Mouse (Mus musculus): ENCODE results near the gene Tent5b. TPM values are rescaled to one million over a fixed set of nuclear protein-coding genes. Genes with fewer than 3 reads are reported as not detected.
"Not testable (repeated sequence)": the region's sequence is repeated elsewhere in the genome, so short reads cannot be mapped to it uniquely, and the experiment has no call there.

Tent5b gene
- total RNA-seq, 2 experiments from 2014 or later = 1.9 to 3.1 TPM

DNA sequence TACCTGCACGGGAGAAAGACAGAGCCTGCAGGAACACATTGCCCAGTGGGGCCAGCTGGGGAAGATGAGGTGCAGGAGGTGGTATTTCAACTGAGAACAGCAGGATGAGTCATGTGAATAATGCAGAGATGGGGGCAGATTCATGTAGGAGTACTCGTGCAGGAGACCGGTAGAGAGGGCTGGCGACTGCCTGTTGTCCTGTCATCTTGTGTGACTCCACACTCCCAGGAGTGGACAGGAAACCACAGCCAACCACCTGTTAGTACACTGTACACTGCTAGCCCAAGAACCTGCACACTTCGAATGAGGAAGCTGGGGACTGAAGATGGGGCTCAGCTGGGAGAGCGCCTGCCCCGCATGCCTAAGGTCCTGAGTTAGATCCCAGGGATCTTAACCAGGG, 21.6 kb downstream of the Tent5b start:
- DNase-seq = no peak

- DNase-seq = no peak
Measured at GRCm38 (mm10) chr4:133504300-133504699, 24.4 kb downstream of the Tent5b start.

GRCm38 (mm10) chr4:133504755-133505485, 25.0 kb downstream of the Tent5b start:
- no peak for DNase-seq

- no peak for DNase-seq
Measured at GRCm38 (mm10) chr4:133506573-133506972, 26.6 kb downstream of the Tent5b start.

GRCm38 (mm10) chr4:133508990-133509389, 29.1 kb downstream of the Tent5b start:
- no peak for DNase-seq

DNA sequence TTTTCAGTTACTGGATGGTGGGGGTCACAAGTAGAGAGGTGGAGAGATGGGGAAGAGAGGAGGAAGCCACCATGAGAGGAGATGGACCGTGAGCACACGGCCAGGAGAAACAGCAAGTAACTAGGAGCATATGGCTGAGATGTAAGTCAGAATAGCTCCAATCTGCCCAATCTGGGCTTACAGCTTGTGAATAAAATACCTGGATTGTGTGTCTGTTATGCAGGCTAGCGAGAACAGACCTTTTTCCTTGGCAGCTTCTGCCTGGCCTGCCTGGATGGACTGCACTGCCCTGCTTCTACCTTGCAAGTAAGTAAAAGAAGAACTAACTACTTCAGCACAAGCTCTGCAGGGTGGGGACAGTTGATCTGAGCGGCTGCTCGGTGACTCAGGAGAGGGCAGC, 31.1 kb downstream of the Tent5b start:
- DNase-seq = no peak

GRCm38 (mm10) chr4:133512511-133512910, 32.6 kb downstream of the Tent5b start:
- DNase-seq = not testable (repeated sequence)

DNA sequence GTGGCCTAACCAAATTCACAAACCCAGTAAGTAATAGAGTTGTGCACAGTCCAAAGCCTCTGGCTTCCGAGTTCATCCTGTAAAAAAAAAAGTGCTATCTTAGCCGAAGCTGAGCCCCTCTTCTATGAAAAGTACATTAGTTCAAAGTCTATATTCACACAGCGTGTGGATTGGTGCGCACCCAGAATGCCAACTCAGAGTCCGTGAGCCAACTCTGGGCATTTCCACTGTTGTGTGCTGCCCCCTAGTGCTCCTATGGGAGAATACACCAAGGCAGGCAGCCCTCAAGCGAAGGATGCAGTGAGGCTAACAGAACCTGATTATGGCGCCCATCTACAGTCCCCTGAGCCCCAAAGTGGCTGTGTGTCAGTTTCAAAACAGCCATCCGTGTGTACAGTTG, 33.0 kb downstream of the Tent5b start:
- DNase-seq = peak; percentile 80

GRCm38 (mm10) chr4:133518601-133519368, 38.9 kb downstream of the Tent5b start, which contains the start of gene Kdf1:
Gene Kdf1 (plus strand): TSS chr4:133518963.
- DNase-seq = no peak

- DNase-seq = no peak
Measured at GRCm38 (mm10) chr4:133519369-133519665, 39.4 kb downstream of the Tent5b start.

DNA sequence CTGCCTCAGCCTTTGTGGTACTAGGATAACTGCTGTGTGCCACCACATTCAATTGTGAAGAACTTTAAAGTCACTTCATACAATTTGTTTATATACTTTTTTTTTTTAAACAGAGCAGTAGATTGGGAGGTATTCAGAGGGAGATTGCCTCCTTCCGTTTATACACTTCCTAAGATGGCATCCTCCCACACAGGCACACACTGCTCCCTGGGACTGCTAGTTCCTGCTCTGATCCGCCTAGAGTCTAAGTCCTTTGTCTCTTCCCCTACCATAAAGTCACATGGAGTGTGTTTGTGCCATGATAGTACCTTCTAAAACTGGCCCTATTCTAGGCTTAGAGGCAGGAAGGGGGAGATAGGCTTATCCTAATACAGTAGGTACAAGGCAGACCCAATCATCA, 41.6 kb downstream of the Tent5b start:
- no peak for DNase-seq

- DNase-seq = no peak
Measured at GRCm38 (mm10) chr4:133527788-133528187, 47.9 kb downstream of the Tent5b start.

GRCm38 (mm10) chr4:133532777-133533176, 52.8 kb downstream of the Tent5b start:
- DNase-seq = no peak

GRCm38 (mm10) chr4:133536081-133536480, 56.1 kb downstream of the Tent5b start:
- no peak for DNase-seq

- no peak for DNase-seq
Measured at GRCm38 (mm10) chr4:133536652-133537051, 56.7 kb downstream of the Tent5b start.

Other genes starting within 250 kb of the Tent5b start
- 1 to 10 TPM; 6.3 to 6.8 TPM for gene Map3k6, start 239.3 kb upstream of the Tent5b start, total RNA-seq (2021)
- gene Sytl1, start 217.0 kb upstream of the Tent5b start, total RNA-seq (2021) = under 1 TPM; 0.48 to 0.79 TPM
- 10 to 100 TPM; 35.1 to 35.6 TPM for gene Tmem222, start 202.3 kb upstream of the Tent5b start, total RNA-seq (2021)
- 10 to 100 TPM; 46.9 to 47.9 TPM for gene Wdtc1, start 126.7 kb upstream of the Tent5b start, total RNA-seq (2021)
- 10 to 100 TPM; 21.1 to 24.4 TPM for gene Slc9a1, start 110.4 kb upstream of the Tent5b start, total RNA-seq (2021)
- 1 to 10 TPM; 1.4 to 2.4 TPM for gene Trnp1, start 18.4 kb downstream of the Tent5b start, total RNA-seq (2021)
- gene Kdf1, start 38.8 kb downstream of the Tent5b start, total RNA-seq (2021) = not detected
- 10 to 100 TPM; 89.3 to 90.2 TPM for gene Nudc, start 65.9 kb downstream of the Tent5b start, total RNA-seq (2021)
- gene Nr0b2, start 73.2 kb downstream of the Tent5b start, total RNA-seq (2021) = 10 to 100 TPM in 1 of 2 experiments, 1 to 10 TPM in 1; 8.0 to 11.5 TPM
- 1 to 10 TPM; 5.2 to 6.0 TPM for gene Gpatch3, start 94.6 kb downstream of the Tent5b start, total RNA-seq (2021)
- gene Gpn2, start 104.2 kb downstream of the Tent5b start, total RNA-seq (2021) = 10 to 100 TPM; 11.0 to 11.1 TPM
- gene Sfn, start 122.0 kb downstream of the Tent5b start, total RNA-seq (2021) = 1 to 10 TPM; 1.3 to 1.4 TPM
- gene Zdhhc18, start 170.0 kb downstream of the Tent5b start, total RNA-seq (2021) = 10 to 100 TPM; 21.4 to 22.1 TPM
- 10 to 100 TPM in 1 of 2 experiments, 1 to 10 TPM in 1; 9.8 to 12.0 TPM for gene Pigv, start 192.5 kb downstream of the Tent5b start, total RNA-seq (2021)